Mouse (Mus musculus) adrenal gland (tissue): ENCODE results near the gene Glrb.

Experiments used
- intact Hi-C: fragments of 180-260 bp; cut with DNase I; formaldehyde crosslinking; loops from one replicate; pipeline ENCODE4 v1.15.1; 2025
- long read RNA-seq, 2 experiments: library from polyadenylated mRNA; unstranded; transcript quantifications; one replicate each; pipeline ENCODE4 v2.0.0; 2020; ENCODE audit warnings: borderline replicate concordance in 1 of 2; ENCODE audit not compliant: insufficient replicate concordance in 1 of 2

Glrb gene
- long read RNA-seq, experiment 1, partial matches to known transcripts = 1 of 8 reads
- long read RNA-seq, experiment 1, other reads (novel, unspliced or antisense) = 4 of 8 reads
- long read RNA-seq, experiment 2, transcript Glrb-201 (10 exons, 3,029 nt) = major isoform, 9 of 11 reads
- long read RNA-seq, experiment 2, partial matches to known transcripts = 0 of 11 reads
- long read RNA-seq, experiment 2, other reads (novel, unspliced or antisense) = 2 of 11 reads

DNA sequence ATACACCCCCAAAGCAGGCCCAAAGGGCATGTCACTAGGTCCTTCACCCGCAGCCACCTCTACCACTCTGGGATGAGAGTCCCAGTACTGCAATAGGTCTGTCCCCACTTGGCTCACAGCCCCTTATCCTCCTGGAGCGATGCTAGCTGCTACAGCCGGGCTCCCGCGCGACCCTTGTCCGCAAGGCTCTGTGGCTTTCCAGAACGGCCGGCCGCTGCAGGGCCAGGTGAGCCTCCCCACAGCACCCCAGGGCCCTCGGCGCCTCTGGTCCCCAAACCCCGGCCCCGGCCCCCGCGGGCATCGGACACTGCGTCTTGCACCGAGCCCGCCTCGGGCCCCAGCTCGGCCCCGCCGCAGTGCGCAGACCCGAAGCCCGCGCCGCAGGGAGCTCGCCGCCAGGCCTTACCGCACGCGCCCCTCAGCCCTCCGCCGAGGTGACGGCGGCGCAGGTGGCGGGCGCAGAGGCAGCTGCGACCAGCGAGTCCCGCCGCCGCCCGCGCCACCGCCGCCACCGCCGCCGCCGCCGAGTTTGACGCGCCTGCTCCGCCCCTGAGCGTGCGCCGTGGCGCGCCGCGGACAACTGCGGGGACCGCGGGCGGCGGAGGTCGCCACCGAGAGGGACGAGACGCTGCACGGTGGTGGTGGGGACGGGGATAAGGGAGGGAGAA is at the start of gene Glrb:
Gene Glrb (minus strand): TSS at position 550 of the 668 bp plus-strand sequence.
- intact Hi-C loops = no loop called here

DNA sequence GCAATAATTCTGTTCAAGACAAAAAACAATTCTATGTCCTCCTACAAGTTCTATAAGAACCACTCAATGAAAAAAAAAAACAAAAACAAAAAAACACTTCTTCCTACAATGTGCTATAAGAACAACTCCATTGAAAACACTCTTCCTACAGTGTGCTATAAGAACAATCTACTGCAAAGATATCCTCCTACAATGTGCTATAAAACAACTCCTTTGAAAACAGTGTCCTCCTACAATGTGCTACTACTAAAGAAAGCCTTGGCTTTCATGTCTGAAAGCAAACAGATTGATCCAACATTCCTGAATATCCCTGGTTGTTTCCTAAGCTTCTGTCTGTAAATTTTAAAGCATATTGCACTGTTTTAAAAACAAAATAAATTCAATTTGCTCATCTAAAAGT is 46.5 kb upstream of the Glrb start:
- intact Hi-C loops = loop anchor here (2.0 to 10.0 kb wide), 4 partner anchors 59 to 967 kb away; no protein-coding TSS in a partner anchor

DNA sequence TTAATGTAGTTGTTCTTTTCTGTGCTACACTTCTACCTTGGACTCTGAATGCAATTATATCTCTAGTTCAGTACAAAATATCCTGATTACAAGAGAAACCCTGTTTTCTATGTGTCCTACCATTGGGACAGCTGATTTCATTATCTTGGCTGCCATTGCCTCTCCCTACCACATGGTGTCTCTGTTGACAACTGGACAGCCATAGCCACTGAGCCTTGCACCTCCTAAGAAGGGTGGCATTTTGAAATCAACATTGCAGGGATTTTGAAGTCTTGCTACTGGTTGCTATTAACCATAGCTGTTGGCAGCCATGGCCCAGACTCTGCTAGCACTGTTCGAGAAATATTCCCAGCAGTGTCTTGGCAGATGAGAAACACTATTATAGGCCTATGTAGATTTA is 45.1 kb upstream of the Glrb start:
- intact Hi-C loops = loop anchor here (2.0 to 10.0 kb wide), 4 partner anchors 60 to 969 kb away; no protein-coding TSS in a partner anchor

DNA sequence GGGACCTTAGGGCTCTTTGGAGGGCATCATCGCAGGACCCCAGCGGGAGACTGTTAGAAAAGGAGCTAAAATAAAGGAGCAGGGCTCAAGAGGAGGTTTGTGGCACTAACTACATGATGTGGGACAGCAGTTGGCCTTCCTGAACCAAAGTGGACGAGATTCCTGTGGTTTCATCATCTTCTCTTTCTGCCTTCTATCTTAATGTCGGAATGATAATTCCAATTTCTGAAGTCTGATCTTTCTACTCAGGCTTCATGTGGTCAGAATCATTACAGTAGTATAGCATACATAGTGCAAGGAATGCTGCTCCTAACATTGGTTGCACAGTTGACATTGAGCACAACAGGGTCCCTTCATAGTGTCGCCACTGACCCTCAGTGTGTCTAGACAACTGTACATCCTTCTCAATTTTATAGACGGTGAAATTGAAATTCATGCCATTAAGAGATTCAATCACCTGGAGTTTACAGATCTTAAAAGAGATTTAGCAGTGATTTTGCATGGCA is 372 bp upstream of the Glrb start:
- intact Hi-C loops = no loop called here

DNA sequence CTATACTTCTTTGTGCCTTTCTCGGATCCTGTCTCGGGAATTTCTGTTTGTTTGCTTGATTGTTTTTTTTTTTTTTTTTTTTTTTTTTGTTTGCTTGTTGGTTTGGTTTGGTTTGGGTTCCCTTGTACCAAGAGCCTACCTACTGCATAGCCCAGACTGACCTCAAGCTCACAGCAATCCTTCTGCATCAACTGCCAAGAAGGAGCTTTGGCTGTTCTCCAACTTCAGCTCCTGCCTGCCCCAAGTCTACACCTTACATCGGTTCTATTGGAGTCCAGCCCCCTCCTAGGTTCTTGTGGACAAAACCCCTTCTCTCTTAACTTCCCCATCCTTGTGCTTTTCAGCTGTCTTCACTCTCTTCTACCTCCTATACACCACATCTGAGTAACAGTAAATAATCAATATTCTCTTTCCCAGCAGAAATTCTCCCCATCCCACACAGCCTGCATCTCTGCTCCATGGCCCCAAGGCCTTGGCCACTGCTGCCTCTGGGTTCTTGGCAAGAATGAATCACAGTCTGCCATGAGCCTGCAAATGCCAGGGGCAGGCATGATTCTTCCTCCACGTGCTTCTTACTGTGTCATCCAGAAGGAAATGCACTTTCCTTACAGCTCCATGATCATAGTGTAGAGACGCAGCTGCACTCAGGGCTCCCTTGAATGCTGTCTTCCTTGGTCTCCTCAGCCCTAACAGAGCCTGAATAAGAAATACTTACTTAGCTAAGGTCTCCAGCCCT is 18.5 kb downstream of the Glrb start:
- intact Hi-C loops = no loop called here

DNA sequence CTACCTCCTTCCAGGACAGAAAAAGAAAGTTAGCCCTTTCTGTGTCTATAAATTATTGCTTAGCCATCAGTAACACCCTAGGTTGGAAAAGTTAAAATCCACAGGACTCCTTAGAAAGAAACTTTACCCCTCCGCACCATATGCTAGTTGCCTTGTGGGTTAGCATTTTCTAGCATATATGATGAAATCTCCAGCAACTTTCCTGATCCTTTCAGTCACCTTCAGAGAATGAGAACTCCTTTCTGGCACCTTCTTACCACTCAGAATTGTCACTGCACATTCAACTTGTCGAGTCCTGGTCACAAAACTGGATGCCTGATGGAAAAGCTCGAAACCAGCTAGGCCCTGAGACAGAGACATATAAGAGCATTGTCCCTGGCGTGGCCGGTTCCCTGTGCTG is 19.1 kb downstream of the Glrb start:
- intact Hi-C loops = no loop called here

DNA sequence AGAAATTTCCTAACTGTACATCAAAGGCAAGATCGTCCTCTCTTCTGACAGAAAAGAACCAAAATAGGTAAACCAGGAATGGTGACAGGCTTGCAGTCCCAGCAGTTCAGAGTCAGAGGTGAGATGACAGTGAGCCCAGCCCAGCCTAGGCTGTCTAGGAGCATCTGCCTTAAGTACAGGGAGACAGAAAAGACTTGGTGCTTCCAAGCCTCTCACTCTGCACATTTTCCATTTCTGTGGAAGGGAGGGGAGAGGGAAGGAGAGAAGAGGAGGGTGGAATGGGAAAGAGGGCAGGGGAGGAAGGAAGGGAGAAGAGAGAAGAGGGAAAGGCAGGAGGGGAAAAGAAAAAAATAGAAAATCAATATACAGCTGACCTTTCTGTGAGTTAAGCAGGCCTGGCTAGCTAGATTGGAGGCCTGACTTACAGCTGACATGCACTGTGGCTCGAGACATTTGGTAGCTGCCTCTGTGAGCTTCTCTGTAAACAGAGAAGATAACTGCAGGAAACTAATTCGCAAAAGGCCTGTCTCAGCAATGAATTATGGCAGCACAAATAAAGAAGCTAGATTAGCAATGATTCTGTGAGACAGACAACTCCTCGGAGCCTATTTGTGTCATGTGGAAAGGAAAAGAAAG is 20.3 kb downstream of the Glrb start:
- intact Hi-C loops = no loop called here

DNA sequence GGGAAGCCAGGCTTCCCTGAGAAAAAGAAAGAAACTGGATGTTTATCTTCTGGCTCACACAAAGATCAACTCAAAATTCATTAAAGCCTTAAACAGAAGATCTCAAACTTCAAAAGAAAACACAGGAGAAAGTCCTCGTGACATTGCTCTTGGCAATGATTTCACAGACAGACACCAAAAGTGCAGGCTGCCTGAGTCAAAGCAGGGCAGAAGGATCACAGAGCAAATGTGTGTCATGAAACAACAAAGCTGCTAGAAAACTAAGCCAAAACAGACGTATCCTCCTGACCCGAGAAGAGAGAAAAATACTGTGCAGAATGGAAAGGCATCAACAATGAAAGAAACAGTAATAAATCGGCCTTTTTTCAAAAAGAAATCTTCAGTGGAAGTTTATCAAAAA is 22.4 kb downstream of the Glrb start:
- intact Hi-C loops = no loop called here

DNA sequence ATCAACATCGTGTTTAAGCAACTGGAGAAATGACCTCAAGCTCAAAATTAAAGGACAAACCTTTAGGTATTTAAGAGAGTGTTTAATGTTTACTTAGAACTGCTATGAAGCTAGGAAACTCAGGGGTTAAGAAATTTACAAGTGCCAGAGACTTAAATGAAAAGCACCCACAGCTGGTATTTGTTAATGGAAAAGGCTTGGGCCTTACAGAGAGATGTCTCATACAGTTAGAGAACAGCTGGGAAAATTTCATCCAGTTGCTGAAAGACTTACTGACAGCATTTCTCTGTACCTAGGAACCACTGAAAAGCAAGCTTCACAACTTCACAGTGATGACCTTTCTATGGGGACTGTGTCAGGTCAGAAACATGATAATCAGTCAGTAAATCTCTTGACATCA is 28.3 kb downstream of the Glrb start:
- intact Hi-C loops = no loop called here

DNA sequence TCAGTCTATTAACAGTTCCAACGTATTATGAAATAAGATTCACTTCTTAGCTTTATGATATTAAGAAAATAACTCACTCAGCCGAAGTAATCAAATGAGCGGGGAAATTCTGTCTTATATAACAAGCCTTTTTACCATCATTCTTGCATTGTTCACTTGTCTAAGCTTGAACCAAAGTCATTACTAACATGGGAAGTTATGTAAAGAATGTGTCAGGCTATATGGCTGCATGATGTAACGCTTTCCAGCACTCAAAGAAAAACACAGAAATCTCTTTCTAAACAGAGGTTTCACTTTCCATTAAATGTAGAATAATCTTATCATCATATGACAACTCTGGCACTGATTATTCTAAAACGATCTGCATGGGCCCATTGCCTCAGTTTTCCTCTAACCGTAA is 29.9 kb downstream of the Glrb start:
- intact Hi-C loops = no loop called here

DNA sequence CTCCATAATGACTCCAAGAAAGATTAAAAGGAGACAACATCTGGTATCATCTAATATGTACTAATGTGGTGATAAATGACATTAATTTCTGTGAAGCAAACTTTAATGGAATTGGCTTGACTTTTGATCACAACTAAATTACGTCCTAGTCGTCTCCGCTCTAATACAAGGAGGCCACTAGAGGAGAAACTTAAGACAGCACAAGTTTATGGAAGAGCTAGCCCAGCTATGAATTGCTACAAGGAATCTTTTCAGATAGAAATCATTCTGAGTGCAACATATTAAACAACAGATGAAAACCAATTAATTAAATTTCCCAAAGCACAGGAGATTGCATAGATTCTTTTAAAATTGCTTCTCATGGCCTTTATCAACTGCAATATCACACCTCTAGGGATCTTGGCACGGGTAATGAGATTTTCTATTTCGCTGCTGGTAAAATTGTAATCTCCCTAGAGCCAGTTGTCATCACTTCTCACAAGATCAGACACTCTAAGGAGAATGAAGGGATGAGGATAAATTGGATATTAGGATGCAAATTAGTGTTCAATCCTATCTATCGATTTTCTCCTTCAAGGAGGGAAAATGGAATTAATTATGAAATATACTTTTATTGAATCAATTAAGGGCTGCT is 32.7 kb downstream of the Glrb start:
- intact Hi-C loops = no loop called here

DNA sequence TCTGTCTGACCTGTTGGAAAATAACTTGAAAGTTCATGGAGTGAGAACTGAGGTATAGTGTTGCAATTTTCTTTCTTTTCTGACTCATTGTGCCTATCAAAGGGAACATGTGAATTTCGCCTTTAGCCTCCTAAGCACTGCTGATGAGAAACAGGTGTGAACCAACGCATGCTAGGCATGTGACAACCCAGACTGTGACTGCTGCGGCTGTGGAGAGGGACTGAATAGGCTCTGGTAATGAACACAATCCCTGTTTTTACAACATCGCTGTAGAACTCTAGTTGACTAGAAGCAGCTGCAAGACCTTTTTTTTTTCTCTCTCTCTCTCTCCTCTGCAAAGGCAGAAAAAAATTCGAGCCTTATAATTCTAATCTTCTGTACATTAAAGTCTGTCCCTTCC is 34.9 kb downstream of the Glrb start:
- intact Hi-C loops = no loop called here

DNA sequence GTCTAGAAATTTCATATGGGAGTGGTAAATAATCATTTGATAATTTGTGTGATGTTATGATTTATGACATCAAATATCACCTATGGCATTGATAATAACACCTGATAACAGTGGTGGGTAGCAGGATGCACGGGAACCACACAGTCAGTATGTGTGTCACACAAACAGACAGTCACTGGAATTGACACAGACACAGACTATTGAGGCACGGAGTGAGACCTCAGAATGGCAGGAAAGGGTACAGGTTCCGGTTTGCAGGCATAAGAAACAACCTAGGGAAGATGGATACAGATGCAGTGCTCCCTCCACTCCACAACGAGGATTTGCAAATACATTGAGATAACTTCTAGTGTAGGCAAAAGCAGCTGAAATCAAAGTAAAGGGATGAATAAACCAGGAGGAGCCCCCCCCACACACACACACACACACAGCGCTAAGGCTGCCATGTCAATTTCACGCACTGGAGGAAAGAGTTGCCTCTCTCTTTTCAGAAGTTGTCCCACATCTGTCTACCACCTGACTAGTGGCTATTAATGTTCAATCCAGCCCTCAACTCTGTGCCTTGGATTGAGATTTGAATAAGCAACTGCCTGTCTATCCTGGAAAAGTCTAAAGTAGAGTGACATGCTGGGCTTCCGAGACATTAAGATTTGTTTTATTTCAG is 38.6 kb downstream of the Glrb start:
- intact Hi-C loops = no loop called here

DNA sequence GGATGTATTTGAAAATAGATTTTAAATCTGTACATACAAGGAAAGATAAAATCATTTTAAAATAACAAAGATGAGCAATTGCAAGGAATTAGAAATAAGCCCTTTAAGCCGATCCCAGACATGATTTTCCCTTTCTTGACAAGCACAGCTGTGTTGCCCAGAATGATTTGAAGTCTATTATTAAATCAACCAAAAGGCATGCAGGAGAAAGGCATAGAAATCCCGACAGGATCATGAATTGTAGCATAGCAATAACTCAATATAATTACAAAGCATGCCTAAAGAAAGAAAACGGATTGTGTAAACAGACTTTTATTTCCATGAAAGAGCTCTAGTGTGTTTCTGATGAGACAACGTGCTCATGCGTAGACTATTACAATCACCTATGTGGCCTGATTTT is 39.4 kb downstream of the Glrb start:
- intact Hi-C loops = no loop called here

DNA sequence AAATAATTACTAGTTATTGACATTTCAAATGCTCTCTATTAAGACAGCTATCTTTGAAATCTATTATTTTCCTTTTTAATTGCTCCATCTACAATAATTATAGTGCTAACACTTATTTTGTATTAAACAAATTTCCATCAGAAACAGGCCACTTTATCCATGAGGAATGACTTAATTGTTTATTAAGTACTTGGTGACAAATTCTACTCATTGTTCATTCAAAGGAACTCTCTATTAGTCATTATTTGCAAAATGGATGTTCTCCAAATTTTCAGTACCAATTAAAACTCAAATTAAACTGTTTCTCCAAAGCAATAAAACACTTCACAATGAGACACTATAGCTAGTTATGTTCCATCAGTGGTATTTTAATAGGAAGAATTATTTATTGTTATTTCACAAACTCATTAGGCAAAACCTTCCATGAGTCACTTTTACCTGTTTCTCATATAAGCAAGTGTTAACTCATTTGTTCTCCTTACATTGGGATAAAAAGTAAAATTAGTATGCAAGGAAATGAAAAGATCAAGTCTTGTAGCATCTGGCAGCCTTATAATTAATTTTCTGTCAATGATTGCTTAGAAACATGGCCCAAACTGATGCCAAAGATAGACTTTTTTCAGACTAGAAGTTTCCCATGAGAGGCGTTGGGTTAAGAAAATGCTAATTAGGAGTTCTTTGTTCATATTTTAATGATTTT is 41.8 kb downstream of the Glrb start:
- intact Hi-C loops = no loop called here

DNA sequence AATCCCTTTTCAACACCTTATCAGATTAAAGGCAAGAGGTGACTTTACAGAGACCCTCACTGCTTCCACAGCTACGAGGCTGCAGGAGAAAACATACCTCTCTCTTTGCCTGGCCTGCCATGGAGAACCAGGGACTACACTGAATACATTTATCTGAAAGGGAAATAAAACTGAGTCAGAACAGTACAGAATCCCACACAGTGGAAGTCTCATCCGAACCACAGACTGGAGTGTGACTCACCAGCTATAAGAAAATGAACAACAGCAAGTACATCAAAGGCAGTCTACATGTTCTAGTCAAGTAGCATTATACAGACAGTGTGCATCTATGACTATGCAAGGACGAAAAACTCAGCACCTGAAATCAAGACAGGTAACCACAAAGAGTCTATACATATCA is 46.1 kb downstream of the Glrb start:
- intact Hi-C loops = no loop called here

DNA sequence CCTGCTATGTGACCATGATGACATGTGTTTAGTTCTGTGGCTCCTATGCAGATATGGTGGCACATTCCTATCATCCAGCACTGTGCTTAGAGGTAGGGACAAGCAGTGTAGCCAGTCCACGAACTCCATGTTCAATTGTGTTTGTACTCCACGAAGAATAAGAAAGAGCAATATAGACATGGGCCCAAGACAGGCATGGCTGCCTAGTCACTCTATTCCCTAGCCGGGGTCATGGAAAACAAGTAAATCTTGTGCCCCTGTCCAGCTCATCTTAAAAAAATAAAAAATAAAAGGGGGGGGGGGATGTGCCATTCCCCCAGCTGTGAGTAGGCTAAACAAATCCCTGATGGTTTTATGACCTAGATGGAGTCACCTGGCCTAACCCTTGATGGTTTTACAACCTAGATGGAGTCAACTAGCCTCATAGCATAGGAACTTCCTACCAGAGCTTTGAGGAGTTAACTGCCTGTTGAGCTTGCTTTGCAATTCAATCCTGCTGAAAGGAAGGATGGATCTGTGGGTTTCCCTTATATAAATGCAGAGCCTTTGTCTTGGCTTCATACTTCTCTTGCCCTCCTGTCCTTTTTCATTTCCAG is 60.5 kb downstream of the Glrb start:
- intact Hi-C loops = no loop called here

DNA sequence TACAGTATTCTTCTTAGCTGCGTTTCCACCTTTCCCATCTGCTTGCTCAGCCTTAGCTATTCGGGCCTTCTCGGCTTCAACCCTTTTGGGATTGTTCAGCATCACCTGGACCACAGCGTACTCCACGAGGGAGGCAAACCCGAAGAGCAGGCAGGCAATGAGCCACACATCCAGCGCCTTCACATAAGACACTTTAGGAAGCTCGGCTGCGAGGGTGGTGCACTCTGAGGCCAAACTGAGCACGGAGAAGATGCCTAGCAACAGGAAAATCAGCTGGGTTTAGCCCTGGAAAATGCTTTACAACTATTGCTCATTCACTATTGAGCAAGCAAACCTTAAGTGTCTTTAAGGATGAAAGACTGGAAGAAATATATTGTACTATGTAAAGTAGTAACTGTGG is 62.5 kb downstream of the Glrb start:
- intact Hi-C loops = no loop called here

DNA sequence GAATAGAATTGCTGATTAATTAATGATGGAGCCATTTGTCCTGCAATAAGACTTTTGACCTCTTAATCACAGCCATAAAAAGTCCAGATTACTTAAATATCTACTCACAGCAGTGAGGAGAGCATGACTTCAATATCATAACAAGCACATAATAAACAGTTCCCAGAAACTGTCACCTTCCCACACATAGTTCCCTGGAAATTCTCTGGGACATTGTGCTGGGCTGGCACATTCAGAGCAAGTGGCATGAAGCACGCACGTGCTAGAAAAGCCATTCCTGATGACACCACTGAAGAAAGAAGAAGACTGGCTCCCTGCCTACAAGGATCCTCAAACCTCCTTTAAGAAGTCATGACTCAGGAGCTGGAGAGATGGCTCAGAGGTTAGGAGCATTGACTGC is 67.8 kb downstream of the Glrb start:
- intact Hi-C loops = no loop called here

DNA sequence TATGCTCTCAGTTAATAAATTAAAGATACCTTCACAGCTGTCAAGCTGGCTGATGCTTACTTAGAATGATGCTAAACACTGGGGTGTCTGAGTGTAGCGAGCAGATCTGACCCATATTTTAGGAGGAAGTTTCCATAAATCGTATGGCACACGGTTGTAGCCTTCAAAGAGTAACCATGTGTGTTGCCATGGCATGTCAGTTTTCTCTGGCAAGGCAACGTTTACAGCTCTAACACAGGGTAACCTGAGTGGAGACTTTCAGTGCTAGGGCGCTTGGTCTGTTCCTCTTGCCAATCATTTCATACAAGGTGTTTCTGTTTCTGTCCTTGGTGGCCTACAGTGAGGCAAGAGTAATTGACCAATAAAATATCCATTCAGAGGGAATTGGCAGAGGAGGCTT is 73.6 kb downstream of the Glrb start:
- intact Hi-C loops = no loop called here
